Mouse (Mus musculus): ENCODE measurements at regions not wholly inside any gene's neighbourhood (a gene's known extent, or its start where the extent isn't known, plus 50 kb on each side); places are given as distances from the start of the nearest gene placed in this dataset.

- no peak for DNase-seq (ENCODE audit: low read depth)
These were observed 74.5 kb upstream of the Gm26897 start for GRCm38 (mm10) chr5:111659229-111659628.

GRCm38 (mm10) chr5:111660447-111660846 lies 73.3 kb upstream of the Gm26897 start:
- no peak for DNase-seq (ENCODE audit: low read depth)

GRCm38 (mm10) chr5:111660968-111661367 lies 72.8 kb upstream of the Gm26897 start:
- DNase-seq (ENCODE audit: low read depth) = no peak

GRCm38 (mm10) chr5:111661971-111662370 lies 71.8 kb upstream of the Gm26897 start:
- no peak for DNase-seq (ENCODE audit: low read depth)

- DNase-seq (ENCODE audit: low read depth) = no peak
These were observed 69.9 kb upstream of the Gm26897 start for GRCm38 (mm10) chr5:111663831-111664230.

- no peak for DNase-seq (ENCODE audit: low read depth)
These were observed 68.3 kb upstream of the Gm26897 start for GRCm38 (mm10) chr5:111665406-111665805.

GRCm38 (mm10) chr5:111666007-111666406 lies 67.7 kb upstream of the Gm26897 start:
- no peak for DNase-seq (ENCODE audit: low read depth)

- DNase-seq (ENCODE audit: low read depth) = peak; percentile 22
These were observed 65.8 kb upstream of the Gm26897 start for GRCm38 (mm10) chr5:111667901-111668300.

GRCm38 (mm10) chr5:111669139-111669538 lies 64.6 kb upstream of the Gm26897 start:
- DNase-seq (ENCODE audit: low read depth) = no peak

GRCm38 (mm10) chr5:111671762-111672161 lies 62.0 kb upstream of the Gm26897 start:
- no peak for DNase-seq (ENCODE audit: low read depth)

- DNase-seq (ENCODE audit: low read depth) = no peak
These were observed 58.6 kb upstream of the Gm26897 start for GRCm38 (mm10) chr5:111674976-111675672.

- no peak for DNase-seq (ENCODE audit: low read depth)
These were observed 58.0 kb upstream of the Gm26897 start for GRCm38 (mm10) chr5:111675673-111676261.

- DNase-seq (ENCODE audit: low read depth) = no peak
These were observed 55.8 kb upstream of the Gm26897 start for GRCm38 (mm10) chr5:111677847-111678311.

- no peak for DNase-seq (ENCODE audit: low read depth)
These were observed 55.2 kb upstream of the Gm26897 start for GRCm38 (mm10) chr5:111678496-111678895.

GRCm38 (mm10) chr5:111681362-111682028 lies 52.2 kb upstream of the Gm26897 start:
- no peak for DNase-seq (ENCODE audit: low read depth)

- peak; percentile 49 for DNase-seq (ENCODE audit: low read depth)
These were observed 50.8 kb upstream of the Gm26897 start for GRCm38 (mm10) chr5:111682899-111683298.
